Mouse (Mus musculus) CH12.LX (cell line): ENCODE data around the gene Tbc1d30. TPM values are rescaled to one million over a fixed set of nuclear protein-coding genes. Genes with fewer than 3 reads are reported as not detected.

Experiments used
- DNase-seq: peaks from one replicate; pipeline ENCODE4 v3.0.0-alpha.2; 2013; ENCODE audit errors: extremely low read depth
- H3K27ac ChIP-seq: 2 replicates; pipeline ENCODE4 v1.5.1; 2012; ENCODE audit warnings: low read depth, mild to moderate bottlenecking, control low read depth, moderate library complexity; ENCODE audit not compliant: insufficient read depth
- H3K27me3 ChIP-seq: replicated peaks from 2 replicates; pipeline ENCODE3; 2012; ENCODE audit warnings: inconsistent platforms
- H3K36me3 ChIP-seq, 2 experiments: replicated peaks in 1 of 2; 2 replicates each; pipeline versions ENCODE3 to v1.6.1; 2012; ENCODE audit warnings: inconsistent platforms in 1 of 2, low read length in 1 of 2, mild to moderate bottlenecking in 1 of 2, mixed read lengths in 1 of 2, moderate library complexity in 1 of 2; ENCODE audit not compliant: control insufficient read depth in 1 of 2, insufficient read depth in 1 of 2
- H3K4me1 ChIP-seq, 2 experiments: 2 replicates each; pipeline ENCODE4 v1.6.1; 2012; ENCODE audit warnings: inconsistent platforms in 1 of 2, moderate library complexity in 1 of 2; ENCODE audit not compliant: insufficient read depth in 2 of 2, control insufficient read depth in 1 of 2
- H3K4me2 ChIP-seq: 2 replicates; pipeline ENCODE4 v1.6.1; 2012; ENCODE audit warnings: low read depth, mild to moderate bottlenecking, control low read depth; ENCODE audit not compliant: poor library complexity, insufficient read depth, severe bottlenecking
- H3K4me3 ChIP-seq, 3 experiments: fragments of 150-350 bp in 1 of 3; sonication (generic) in 1 of 3; replicated peaks in 1 of 3; 2 replicates each; pipeline versions ENCODE3 to v1.5.1; 2011 to 2012; ENCODE audit warnings: low read depth in 2 of 3, low read length in 2 of 3, mild to moderate bottlenecking in 2 of 3, moderate library complexity in 2 of 3, control low read depth in 1 of 3, improper control_type of control experiment in 1 of 3, inconsistent platforms in 1 of 3, mixed read lengths in 1 of 3; ENCODE audit not compliant: poor library complexity in 1 of 3
- H3K79me2 ChIP-seq: replicated peaks from 2 replicates; pipeline ENCODE4 v1.6.1; 2012; ENCODE audit warnings: mild to moderate bottlenecking, moderate library complexity; ENCODE audit not compliant: control insufficient read depth, poor library complexity, insufficient read depth, severe bottlenecking; ENCODE audit errors: extremely low read depth
- H3K9ac ChIP-seq: 2 replicates; pipeline ENCODE4 v1.6.1; 2012; ENCODE audit warnings: low read depth, mild to moderate bottlenecking, control low read depth, moderate library complexity; ENCODE audit not compliant: insufficient read depth
- H3K9me3 ChIP-seq: replicated peaks from 2 replicates; pipeline ENCODE3; 2012; ENCODE audit warnings: low read length, inconsistent platforms, mixed read lengths
- CTCF ChIP-seq, 2 experiments: IDR thresholded peaks in 1 of 2; conservative IDR thresholded peaks in 1 of 2; 2 replicates each; pipeline ENCODE4 v1.5.1; 2011 to 2012; ENCODE audit warnings: low read depth in 2 of 2, low read length in 2 of 2, improper control_type of control experiment in 1 of 2, inconsistent platforms in 1 of 2, mild to moderate bottlenecking in 1 of 2, moderate library complexity in 1 of 2
- E2F4 ChIP-seq: IDR thresholded peaks from 2 replicates; pipeline ENCODE4 v1.6.1; 2011; ENCODE audit warnings: low read depth, low read length, improper control_type of control experiment; ENCODE audit not compliant: insufficient replicate concordance
- ELF1 ChIP-seq: IDR thresholded peaks from 2 replicates; pipeline ENCODE4 v1.6.1; 2014; ENCODE audit warnings: low read depth, mild to moderate bottlenecking, inconsistent platforms, low read length, improper control_type of control experiment
- EP300 ChIP-seq: IDR thresholded peaks from 2 replicates; pipeline ENCODE4 v1.6.1; 2011; ENCODE audit warnings: low read length, improper control_type of control experiment
- GABPA ChIP-seq: IDR thresholded peaks from 2 replicates; pipeline ENCODE4 v1.6.1; 2012; ENCODE audit warnings: low read depth, low read length, improper control_type of control experiment, inconsistent platforms; ENCODE audit not compliant: insufficient replicate concordance
- HCFC1 ChIP-seq: IDR thresholded peaks from 2 replicates; pipeline ENCODE4 v1.6.1; 2012; ENCODE audit warnings: low read depth, mild to moderate bottlenecking, inconsistent platforms, low read length, improper control_type of control experiment
- IRF4 ChIP-seq: IDR thresholded peaks from 2 replicates; pipeline ENCODE4 v1.6.1; 2014; ENCODE audit warnings: low read depth, mild to moderate bottlenecking, inconsistent platforms, low read length, improper control_type of control experiment
- JUND ChIP-seq: conservative IDR thresholded peaks from 2 replicates; pipeline ENCODE4 v1.6.1; 2011; ENCODE audit warnings: low read depth, low read length, improper control_type of control experiment
- KAT2A ChIP-seq: IDR thresholded peaks from 2 replicates; pipeline ENCODE4 v1.6.1; 2012; ENCODE audit warnings: low read length, improper control_type of control experiment, inconsistent platforms; ENCODE audit not compliant: insufficient replicate concordance
- MAZ ChIP-seq: IDR thresholded peaks from 2 replicates; pipeline ENCODE4 v1.6.1; 2012; ENCODE audit warnings: low read depth, mild to moderate bottlenecking, inconsistent platforms, low read length, improper control_type of control experiment, moderate library complexity
- MEF2A ChIP-seq: IDR thresholded peaks from 2 replicates; pipeline ENCODE4 v1.6.1; 2014; ENCODE audit warnings: low read depth, mild to moderate bottlenecking, inconsistent platforms, low read length, improper control_type of control experiment, borderline replicate concordance
- MYC ChIP-seq: IDR thresholded peaks from 2 replicates; pipeline ENCODE4 v1.6.1; 2011; ENCODE audit warnings: low read depth, mild to moderate bottlenecking, improper control_type of control experiment, low read length
- NELFE ChIP-seq: IDR thresholded peaks from 2 replicates; pipeline ENCODE4 v1.6.1; 2011; ENCODE audit warnings: low read depth, low read length, improper control_type of control experiment
- PAX5 ChIP-seq: IDR thresholded peaks from 2 replicates; pipeline ENCODE4 v1.6.1; 2012; ENCODE audit warnings: low read length, inconsistent platforms, mixed read lengths
- POLR2A ChIP-seq: IDR thresholded peaks from 2 replicates; pipeline ENCODE4 v1.6.1; 2011; ENCODE audit warnings: low read depth, mild to moderate bottlenecking, improper control_type of control experiment, low read length
- POLR2AphosphoS2 ChIP-seq: IDR thresholded peaks from 2 replicates; pipeline ENCODE4 v1.6.1; 2011; ENCODE audit warnings: low read depth, low read length, improper control_type of control experiment
- RAD21 ChIP-seq: IDR thresholded peaks from 2 replicates; pipeline ENCODE4 v1.6.1; 2011; ENCODE audit warnings: low read depth, mild to moderate bottlenecking, low read length, improper control_type of control experiment, moderate library complexity
- SIN3A ChIP-seq: IDR thresholded peaks from 2 replicates; pipeline ENCODE4 v1.6.1; 2012; ENCODE audit warnings: low read length, improper control_type of control experiment, inconsistent platforms
- TBP ChIP-seq: conservative IDR thresholded peaks from 2 replicates; pipeline ENCODE4 v1.6.1; 2011; ENCODE audit warnings: low read depth, low read length, improper control_type of control experiment
- TCF12 ChIP-seq: IDR thresholded peaks from 2 replicates; pipeline ENCODE4 v1.6.1; 2014; ENCODE audit warnings: low read depth, mild to moderate bottlenecking, inconsistent platforms, low read length, improper control_type of control experiment
- USF2 ChIP-seq: conservative IDR thresholded peaks from 2 replicates; pipeline ENCODE4 v1.6.1; 2011; ENCODE audit warnings: low read depth, low read length, improper control_type of control experiment
- ZC3H11A ChIP-seq: IDR thresholded peaks from 2 replicates; pipeline ENCODE4 v1.6.1; 2012; ENCODE audit warnings: low read depth, mild to moderate bottlenecking, inconsistent platforms, low read length, improper control_type of control experiment
- ZKSCAN1 ChIP-seq: IDR thresholded peaks from 2 replicates; pipeline ENCODE4 v1.6.1; 2012; ENCODE audit warnings: low read depth, inconsistent platforms, low read length, improper control_type of control experiment, borderline replicate concordance
- dilution Hi-C: fragments of 300-500 bp; cut with MboI; formaldehyde crosslinking; loops from 2 replicates; pipeline ENCODE4 v1.14.3; 2020; ENCODE audit warnings: low sequenced_read_pairs; ENCODE audit not compliant: extremely low pct_unique_long_range_greater_than_20kb, extremely low pct_ligation_motif_present
- in situ Hi-C: fragments of 300-500 bp; cut with MboI; formaldehyde crosslinking; loops from 3 replicates; pipeline ENCODE4 v1.14.3; 2019; ENCODE audit warnings: low sequenced_read_pairs, low pct_ligation_motif_present, low pct_unique_long_range_greater_than_20kb, mixed read lengths
- polyA plus RNA-seq: library from polyadenylated mRNA; unstranded; fragments of >175 nt; gene quantifications from 2 replicates; pipeline ENCODE4 v1.2.1, GENCODE M21; 2012; ENCODE audit warnings: low read depth; ENCODE audit not compliant: insufficient read length
- total RNA-seq, 2 experiments: library from RNA; depleted of rRNA; stranded (reverse); fragments of 300-350 nt in 1 of 2; fragments of >200 nt in 1 of 2; gene quantifications; 2 replicates each; pipeline ENCODE4 v1.2.3; 2012 to 2014

The Tbc1d30 gene
- total and polyA plus RNA-seq, 3 experiments: 0.16 TPM; not detected in 2

GRCm38 (mm10) chr10:121235167-121235824 is 115.8 kb downstream of the Tbc1d30 start:
- no peak for TF ChIP-seq EP300
- TF ChIP-seq ZC3H11A: no peak
- no peak for TF ChIP-seq POLR2AphosphoS2
- TF ChIP-seq MEF2A: no peak
- TF ChIP-seq RAD21: no peak
- no peak for TF ChIP-seq CTCF (conservative IDR thresholded peaks at IDR 0.05 in 1 of 2, IDR thresholded peaks at IDR 0.05 in 1 of 2; ENCODE audit: low read depth in 2 of 2, low read length in 2 of 2)
- no peak for TF ChIP-seq ELF1
- TF ChIP-seq USF2: no peak
- no peak for TF ChIP-seq HCFC1
- TF ChIP-seq MYC: no peak
- TF ChIP-seq NELFE: no peak
- TF ChIP-seq E2F4: no peak
- no peak for TF ChIP-seq TCF12
- no peak for TF ChIP-seq POLR2A
- TF ChIP-seq SIN3A: no peak
- no peak for TF ChIP-seq KAT2A
- TF ChIP-seq ZKSCAN1: no peak
- Histone ChIP-seq H3K27me3 (no peaks in the 10 kb centered on the region), H3K27ac (no peak overlapping the region), H3K9ac (no peak overlapping the region), H3K4me1 (peaks cover 0 to 10% of the 10 kb centered on the region in 2 experiments; a peak in 1 of 4 replicates), H3K4me3 (no peak overlapping the region), H3K79me2 (no peaks in the 10 kb centered on the region), H3K4me2 (no peak overlapping the region), H3K36me3 (no peaks in the 10 kb centered on the region), H3K9me3 (peaks cover 6% of the 10 kb centered on the region)
- DNase-seq: no peak
- dilution Hi-C loops: no loop called here
- in situ Hi-C loops: no loop called here

- Histone ChIP-seq H3K9me3 (peaks cover 6% of the 10 kb centered on the region), H3K4me1 (peaks cover 0 to 10% of the 10 kb centered on the region in 2 experiments; a peak in 1 of 4 replicates), H3K4me3 (no peak overlapping the region), H3K27me3 (no peaks in the 10 kb centered on the region), H3K27ac (no peak overlapping the region), H3K4me2 (no peak overlapping the region), H3K79me2 (no peaks in the 10 kb centered on the region), H3K9ac (no peak overlapping the region), H3K36me3 (no peaks in the 10 kb centered on the region)
- DNase-seq: no peak
- in situ Hi-C loops (no loop called here), dilution Hi-C loops (no loop called here)
- no peak for TF ChIP-seq TBP
- TF ChIP-seq USF2: no peak
- TF ChIP-seq GABPA: no peak
- TF ChIP-seq HCFC1: no peak
- no peak for TF ChIP-seq PAX5
- no peak for TF ChIP-seq JUND
- no peak for TF ChIP-seq MEF2A
- no peak for TF ChIP-seq IRF4
- TF ChIP-seq E2F4: no peak
- TF ChIP-seq MAZ: no peak
Measured at GRCm38 (mm10) chr10:121234476-121234875, 116.6 kb downstream of the Tbc1d30 start.
